Mouse (Mus musculus) R1 (cell line): ENCODE data around the gene 6030408B16Rik.
A peak's percentile ranks its signal among the peaks of the same experiment; 100 is the strongest.

Source experiments
- DNase-seq: peaks from one replicate; pipeline ENCODE4 v3.0.0-alpha.2; 2018; ENCODE audit warnings: low read depth, low spot score

Gene 6030408B16Rik

GRCm38 (mm10) chr15:101296091-101296490 lies 3.1 kb downstream of the 6030408B16Rik start:
- no peak for DNase-seq

- DNase-seq = no peak
Measured at GRCm38 (mm10) chr15:101297988-101298387, 5.0 kb downstream of the 6030408B16Rik start.

- DNase-seq = peak; percentile 78
Measured at GRCm38 (mm10) chr15:101298550-101298949, 5.5 kb downstream of the 6030408B16Rik start.

DNA sequence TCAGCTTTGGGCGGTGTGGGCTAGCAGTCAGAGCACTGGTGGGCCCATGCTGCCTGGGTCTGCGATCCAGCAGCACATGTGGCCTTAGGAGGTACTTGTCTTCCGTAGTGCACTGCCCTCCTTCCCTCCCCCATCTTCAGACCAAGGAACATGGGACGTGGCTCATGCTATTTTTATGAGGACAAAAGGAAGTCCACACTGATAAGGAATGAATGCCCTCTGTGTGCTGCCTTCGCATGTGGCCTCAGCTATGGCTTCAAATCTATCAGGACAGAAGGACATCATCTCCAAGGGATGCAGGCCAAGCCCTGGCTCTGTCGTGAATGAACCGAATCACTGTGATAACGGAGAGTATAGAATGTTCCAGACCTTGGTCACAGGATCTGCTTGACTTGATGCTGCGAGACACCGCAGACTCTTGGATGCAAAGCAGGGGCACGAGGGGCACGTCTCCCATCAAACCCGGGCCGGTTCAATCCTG lies 6.5 kb downstream of the 6030408B16Rik start:
- DNase-seq = no peak

DNA sequence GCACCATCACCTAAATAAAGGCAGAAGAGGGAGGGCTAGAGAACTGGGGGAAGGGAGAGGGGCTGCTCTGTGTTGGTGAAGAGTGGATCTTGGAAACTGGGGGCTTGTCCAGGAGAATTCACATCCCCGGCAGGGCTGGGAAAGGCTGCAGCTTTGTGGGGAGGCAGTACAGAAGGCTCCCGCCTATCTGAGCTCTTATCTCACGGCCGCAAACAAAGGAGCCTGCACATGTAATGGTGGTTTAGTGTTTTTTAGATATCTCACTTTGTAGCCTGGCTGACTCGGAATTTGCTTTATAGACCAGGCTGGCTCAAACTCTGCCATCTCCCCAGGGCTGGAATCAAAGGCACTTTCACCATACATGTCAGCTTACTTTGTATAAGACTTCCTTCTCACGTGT lies 7.1 kb downstream of the 6030408B16Rik start:
- no peak for DNase-seq

- no peak for DNase-seq
Measured at GRCm38 (mm10) chr15:101302201-101302600, 9.2 kb downstream of the 6030408B16Rik start.

- DNase-seq = no peak
Measured at GRCm38 (mm10) chr15:101303830-101304229, 10.8 kb downstream of the 6030408B16Rik start.

DNA sequence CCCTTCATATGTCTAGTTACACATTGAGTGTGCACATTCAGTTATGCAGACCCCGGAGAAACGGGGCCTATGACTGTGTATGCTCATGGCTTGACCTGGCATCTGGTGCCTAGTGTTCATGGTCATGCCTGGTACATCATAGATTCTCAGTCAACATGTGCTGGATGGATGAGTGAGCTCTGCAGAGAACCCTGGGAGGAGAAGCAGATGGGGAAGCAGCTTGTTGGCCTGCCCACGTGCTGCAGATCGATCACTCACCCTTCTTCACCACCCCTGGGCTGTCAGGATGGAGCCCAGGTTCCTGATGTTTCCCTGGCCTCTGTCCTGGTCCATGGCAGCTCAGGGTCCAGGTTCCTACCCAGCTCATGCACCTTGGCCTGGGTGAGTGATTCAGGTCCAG lies 13.4 kb downstream of the 6030408B16Rik start:
- no peak for DNase-seq

GRCm38 (mm10) chr15:101308440-101309348 lies 15.7 kb downstream of the 6030408B16Rik start:
- DNase-seq = no peak

DNA sequence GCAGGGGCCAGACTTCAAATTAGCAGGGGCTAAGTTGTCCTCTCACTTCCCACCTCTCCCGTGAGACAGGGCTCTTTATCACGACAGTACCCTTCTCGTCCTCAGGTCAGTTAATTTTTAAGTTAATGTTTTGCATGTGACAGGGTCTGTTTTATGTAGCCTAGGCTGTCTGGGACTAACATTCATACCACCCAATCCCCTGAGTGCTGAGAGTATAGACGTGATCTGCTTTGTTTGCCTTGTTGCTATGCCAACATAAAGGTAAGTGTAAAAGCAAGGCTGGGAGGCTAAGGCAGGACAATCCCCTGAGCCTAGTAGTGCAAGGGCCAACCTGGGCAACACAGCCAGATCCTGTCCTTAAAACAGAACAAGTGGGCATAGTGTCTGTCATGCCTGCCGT lies 16.5 kb downstream of the 6030408B16Rik start:
- DNase-seq = no peak

- DNase-seq = no peak
Measured at GRCm38 (mm10) chr15:101311087-101311770, 18.2 kb downstream of the 6030408B16Rik start.

GRCm38 (mm10) chr15:101312006-101312405 lies 19.0 kb downstream of the 6030408B16Rik start:
- no peak for DNase-seq

DNA sequence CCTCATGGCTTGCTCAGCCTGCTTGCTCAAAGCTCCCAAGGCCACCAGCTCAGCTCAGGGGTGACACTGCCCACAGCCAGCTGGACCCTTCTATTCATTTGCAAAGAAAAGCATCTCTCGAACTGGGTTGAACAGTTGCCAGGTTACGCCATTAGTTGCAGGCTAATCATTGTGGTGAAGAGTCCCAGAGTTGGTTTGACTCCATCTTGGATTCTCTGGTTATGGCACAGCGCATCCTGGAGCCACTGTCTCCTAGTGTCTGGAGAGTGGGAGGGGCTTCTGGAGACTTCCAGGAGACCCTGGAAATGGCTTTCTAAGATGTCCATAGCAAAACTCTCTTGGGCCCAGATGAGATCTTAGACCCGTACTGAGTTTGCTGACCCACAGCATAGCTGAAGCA lies 22.4 kb downstream of the 6030408B16Rik start:
- no peak for DNase-seq

GRCm38 (mm10) chr15:101315832-101316231 lies 22.8 kb downstream of the 6030408B16Rik start:
- peak; percentile 96 for DNase-seq

GRCm38 (mm10) chr15:101316279-101316912 lies 23.4 kb downstream of the 6030408B16Rik start:
- no peak for DNase-seq

DNA sequence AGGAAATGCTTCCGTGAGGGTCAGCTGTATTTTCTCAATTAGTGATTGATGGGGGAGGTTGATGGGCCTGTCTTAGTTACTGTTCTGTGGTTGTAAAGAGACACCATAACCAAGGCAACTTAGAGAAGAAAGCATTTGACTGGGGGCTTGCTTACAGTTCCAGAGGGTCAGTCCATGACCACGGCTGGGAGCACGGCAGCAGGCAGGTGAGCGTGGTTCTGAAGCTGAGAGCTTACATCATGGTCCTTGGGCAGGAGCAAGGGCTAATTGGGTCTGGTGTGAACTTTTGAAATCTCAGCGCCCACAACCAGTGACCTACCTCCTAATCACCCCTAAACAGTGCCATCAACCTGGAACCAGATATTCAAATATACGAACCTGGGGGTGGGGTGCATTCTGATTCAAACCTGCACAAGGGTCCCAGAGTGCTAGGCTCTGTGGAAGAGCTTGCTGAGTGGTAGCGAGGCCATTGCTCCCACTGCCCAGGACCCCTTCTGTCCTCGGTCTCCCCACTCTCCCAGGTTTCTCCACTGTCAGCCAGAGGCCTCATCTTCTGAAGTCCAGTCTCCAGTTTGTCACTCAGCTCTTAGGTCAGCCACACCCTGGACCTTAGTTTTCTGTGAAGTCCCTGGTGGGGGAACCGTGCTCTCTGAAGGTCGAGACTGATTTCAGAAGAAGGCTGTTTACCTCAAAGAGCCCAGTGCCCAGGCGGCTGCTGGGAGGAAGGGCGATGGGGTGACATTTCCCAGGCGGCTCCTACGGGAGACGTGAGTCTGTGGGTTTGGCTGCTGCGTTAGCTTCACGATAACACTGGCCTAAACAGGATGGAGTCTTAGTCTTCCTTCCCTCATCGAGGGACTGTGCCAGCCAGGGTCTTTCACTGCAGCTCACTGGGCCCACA lies 24.2 kb downstream of the 6030408B16Rik start:
- no peak for DNase-seq

DNA sequence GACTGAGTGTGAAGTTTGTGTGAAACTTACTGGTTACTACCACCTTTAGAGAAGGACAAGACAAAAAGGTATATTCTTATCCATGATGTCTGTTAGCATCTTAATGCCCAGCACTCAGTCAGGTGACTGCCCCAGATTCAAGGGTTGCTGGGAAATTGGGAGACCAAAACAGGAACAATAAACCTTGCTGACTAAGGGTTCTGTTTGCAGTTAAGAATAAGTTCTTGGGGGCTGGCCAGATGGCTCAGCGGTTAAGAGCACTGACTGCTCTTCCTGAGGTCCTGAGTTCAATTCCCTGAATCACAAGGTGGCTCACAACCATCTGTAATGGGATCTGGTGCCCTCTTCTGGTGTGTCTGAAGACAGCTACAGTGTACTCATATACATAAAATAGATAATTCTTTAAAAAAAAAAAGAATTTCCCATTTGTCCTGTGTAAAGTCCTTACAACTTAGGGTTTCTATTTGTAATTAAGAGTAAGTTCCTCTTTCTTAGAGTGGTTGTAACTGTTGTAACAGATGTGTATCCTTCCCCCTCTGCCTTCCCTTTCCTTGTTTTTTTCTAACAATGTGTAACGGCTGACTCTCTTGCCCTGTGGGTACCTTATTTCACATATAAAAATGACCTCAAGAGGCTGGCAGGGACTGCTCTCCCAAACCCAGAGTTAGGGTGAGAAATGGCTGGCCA lies 24.9 kb downstream of the 6030408B16Rik start:
- DNase-seq = no peak

DNA sequence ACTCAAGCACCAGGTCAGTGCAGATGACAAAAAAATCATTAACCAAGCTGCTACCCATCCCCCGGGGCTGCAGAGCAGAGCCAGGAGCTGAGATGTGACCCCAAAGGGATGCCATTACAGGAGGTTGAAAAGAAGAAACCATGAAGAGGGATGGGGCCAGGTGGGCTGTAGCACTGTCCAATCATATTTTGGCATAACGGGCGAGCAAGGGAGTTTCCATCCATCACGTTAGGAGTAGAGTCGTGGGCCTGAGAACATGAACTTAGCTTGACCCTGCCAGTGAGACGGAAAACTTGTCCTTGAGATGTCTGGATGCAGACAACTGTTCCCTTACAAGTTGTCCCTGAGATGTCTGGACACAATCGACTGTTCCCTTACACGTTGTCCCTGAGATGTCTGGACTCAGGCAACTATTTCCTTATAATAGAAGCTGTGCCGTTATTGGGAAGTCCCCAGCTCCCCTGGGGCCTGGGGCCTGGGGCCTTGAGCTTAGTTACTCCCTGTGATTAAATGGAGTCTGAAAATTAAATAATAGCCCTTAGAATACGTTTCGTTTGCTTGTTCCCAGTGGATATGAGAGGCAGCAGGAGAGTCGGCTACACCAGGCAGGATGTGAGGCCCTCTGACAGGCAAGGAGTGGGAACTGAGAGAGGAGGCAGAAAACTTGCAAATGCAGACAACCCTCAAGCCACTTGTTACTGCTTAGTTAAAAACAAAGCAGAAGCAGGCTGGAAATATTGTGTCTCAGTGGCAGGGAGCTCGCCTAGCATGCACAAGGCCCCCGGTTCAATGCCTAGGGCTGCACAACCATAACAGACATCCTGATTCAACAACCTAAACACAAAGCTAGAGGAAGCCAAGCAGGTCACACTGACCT lies 26.1 kb downstream of the 6030408B16Rik start:
- no peak for DNase-seq

GRCm38 (mm10) chr15:101320010-101320617 lies 27.1 kb downstream of the 6030408B16Rik start:
- DNase-seq = no peak
